Mouse (Mus musculus): Measurements from ENCODE around the gene Cd300ld4.

DNA sequence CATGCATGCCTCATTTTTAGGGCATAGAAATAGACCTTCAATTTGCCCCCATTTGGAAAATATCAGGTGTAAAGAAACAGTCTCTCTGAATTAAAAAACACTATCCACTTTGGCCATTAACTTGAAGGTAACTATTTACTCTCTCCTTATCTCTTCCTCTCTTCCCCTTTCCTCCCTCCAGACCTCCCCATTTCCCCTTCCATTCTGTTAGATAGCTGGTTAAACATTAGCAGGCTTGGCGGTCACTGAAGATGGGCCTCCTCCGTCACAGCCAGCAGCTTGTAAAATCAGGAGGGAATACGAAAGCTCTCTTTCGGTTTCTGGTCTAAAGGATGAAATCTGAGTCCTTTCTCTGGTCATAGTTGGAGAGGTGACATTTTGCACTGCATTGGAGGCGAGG is 49.0 kb upstream of the Cd300ld4 start:
- no peak for TF ChIP-seq CTCF (IDR thresholded peaks at IDR 0.05; ENCODE audit: borderline replicate concordance, insufficient read depth, low read length)
- no peak for TF ChIP-seq POLR2A (IDR thresholded peaks at IDR 0.05; ENCODE audit: low read depth, low read length)

Measured in embryonic fibroblast, embryonic 13.5 days (primary cell).